Mouse (Mus musculus) MEL (cell line): ENCODE data around the gene Trpm4. TPM values are rescaled to one million over a fixed set of nuclear protein-coding genes. Genes with fewer than 3 reads are reported as not detected.

ENCODE experiments used
- DNase-seq: peaks from one replicate; pipeline ENCODE4 v3.0.0; 2011; ENCODE audit warnings: low read depth, low spot score
- H3K27ac ChIP-seq: 2 replicates; pipeline ENCODE4 v1.5.1; 2012; ENCODE audit warnings: low read depth, mild to moderate bottlenecking, control low read depth, low read length, moderate library complexity; ENCODE audit not compliant: control insufficient read depth
- H3K27me3 ChIP-seq, 2 experiments: fragments of 150-350 bp in 1 of 2; sonication (generic) in 1 of 2; 2 replicates each; pipeline ENCODE4 v1.6.1; 2012; ENCODE audit warnings: low read length in 2 of 2, mild to moderate bottlenecking in 2 of 2, improper control_type of control experiment in 1 of 2, moderate library complexity in 1 of 2; ENCODE audit not compliant: insufficient read depth in 2 of 2, control insufficient read depth in 1 of 2
- H3K36me3 ChIP-seq, 2 experiments: 2 replicates each; pipeline ENCODE4 v1.6.1; 2012 to 2014; ENCODE audit warnings: low read length in 2 of 2, improper control_type of control experiment in 1 of 2, inconsistent platforms in 1 of 2, mild to moderate bottlenecking in 1 of 2; ENCODE audit not compliant: insufficient read depth in 2 of 2, control insufficient read depth in 1 of 2
- H3K4me1 ChIP-seq, 2 experiments: fragments of 150-350 bp in 1 of 2; sonication (generic) in 1 of 2; 2 replicates each; pipeline ENCODE4 v1.6.1; 2012; ENCODE audit warnings: low read length in 2 of 2, improper control_type of control experiment in 1 of 2, mild to moderate bottlenecking in 1 of 2; ENCODE audit not compliant: insufficient read depth in 2 of 2, control insufficient read depth in 1 of 2
- H3K4me3 ChIP-seq, 2 experiments: fragments of 150-350 bp in 1 of 2; sonication (generic) in 1 of 2; 2 replicates each; pipeline ENCODE4 v1.5.1; 2012; ENCODE audit warnings: low read depth in 2 of 2, low read length in 2 of 2, mild to moderate bottlenecking in 2 of 2, moderate library complexity in 2 of 2, control low read depth in 1 of 2, improper control_type of control experiment in 1 of 2; ENCODE audit not compliant: control insufficient read depth in 1 of 2, insufficient read depth in 1 of 2
- H3K79me2 ChIP-seq: 2 replicates; pipeline ENCODE4 v1.6.1; 2012; ENCODE audit warnings: mild to moderate bottlenecking, low read length, moderate library complexity; ENCODE audit not compliant: control insufficient read depth, poor library complexity, insufficient read depth
- H3K9ac ChIP-seq: 2 replicates; pipeline ENCODE4 v1.6.1; 2012; ENCODE audit warnings: low read depth, mild to moderate bottlenecking, control low read depth, low read length, moderate library complexity; ENCODE audit not compliant: control insufficient read depth, poor library complexity, severe bottlenecking
- H3K9me3 ChIP-seq: fragments of 150-350 bp; sonication (generic); replicated peaks from 2 replicates; pipeline ENCODE4 v1.6.1; 2012; ENCODE audit warnings: mild to moderate bottlenecking, low read length, improper control_type of control experiment, moderate library complexity; ENCODE audit not compliant: insufficient read depth
- BHLHE40 ChIP-seq: IDR thresholded peaks from 2 replicates; pipeline ENCODE4 v1.6.1; 2012; ENCODE audit warnings: low read depth, mild to moderate bottlenecking, inconsistent platforms, low read length, improper control_type of control experiment, borderline replicate concordance
- CHD1 ChIP-seq: IDR thresholded peaks from 2 replicates; pipeline ENCODE4 v1.6.1; 2012; ENCODE audit warnings: low read depth, mild to moderate bottlenecking, inconsistent platforms, low read length, improper control_type of control experiment
- CHD2 ChIP-seq: IDR thresholded peaks from 2 replicates; pipeline ENCODE4 v1.6.1; 2011; ENCODE audit warnings: low read length, improper control_type of control experiment
- CTCF ChIP-seq, 3 experiments: IDR thresholded peaks in 2 of 3; conservative IDR thresholded peaks in 1 of 3; 2 replicates each; pipeline ENCODE4 v1.5.1; 2011 to 2012; ENCODE audit warnings: low read length in 3 of 3, low read depth in 2 of 3, mild to moderate bottlenecking in 2 of 3, improper control_type of control experiment in 1 of 3, inconsistent platforms in 1 of 3, mixed read lengths in 1 of 3, moderate library complexity in 1 of 3; ENCODE audit not compliant: control insufficient read depth in 1 of 3, insufficient read depth in 1 of 3, poor library complexity in 1 of 3, severe bottlenecking in 1 of 3
- E2F4 ChIP-seq: IDR thresholded peaks from 2 replicates; pipeline ENCODE4 v1.6.1; 2011; ENCODE audit warnings: low read depth, low read length, improper control_type of control experiment, borderline replicate concordance
- ELF1 ChIP-seq: IDR thresholded peaks from 2 replicates; pipeline ENCODE4 v1.6.1; 2014; ENCODE audit warnings: low read depth, mild to moderate bottlenecking, inconsistent platforms, low read length, improper control_type of control experiment, moderate library complexity
- EP300 ChIP-seq, 2 experiments: IDR thresholded peaks; 2 replicates each; pipeline ENCODE4 v1.6.1; 2011; ENCODE audit warnings: improper control_type of control experiment in 2 of 2, low read length in 2 of 2, low read depth in 1 of 2, mild to moderate bottlenecking in 1 of 2
- ETS1 ChIP-seq: IDR thresholded peaks from 2 replicates; pipeline ENCODE4 v1.6.1; 2012; ENCODE audit warnings: low read depth, mild to moderate bottlenecking, inconsistent platforms, low read length, improper control_type of control experiment, moderate library complexity
- GABPA ChIP-seq: IDR thresholded peaks from 2 replicates; pipeline ENCODE4 v1.6.1; 2012; ENCODE audit warnings: low read depth, mild to moderate bottlenecking, inconsistent platforms, low read length, improper control_type of control experiment, moderate library complexity
- GATA1 ChIP-seq: IDR thresholded peaks from 2 replicates; pipeline ENCODE4 v1.6.1; 2011; ENCODE audit warnings: low read depth, low read length, improper control_type of control experiment
- HCFC1 ChIP-seq: IDR thresholded peaks from 2 replicates; pipeline ENCODE4 v1.6.1; 2012; ENCODE audit warnings: low read depth, mild to moderate bottlenecking, inconsistent platforms, low read length, improper control_type of control experiment, moderate library complexity
- JUND ChIP-seq: IDR thresholded peaks from 2 replicates; pipeline ENCODE4 v1.6.1; 2011; ENCODE audit warnings: low read depth, mild to moderate bottlenecking, improper control_type of control experiment, low read length
- KAT2A ChIP-seq: conservative IDR thresholded peaks from 2 replicates; pipeline ENCODE4 v1.6.1; 2012; ENCODE audit warnings: low read depth, low read length, improper control_type of control experiment, inconsistent platforms
- MAX ChIP-seq: IDR thresholded peaks from 2 replicates; pipeline ENCODE4 v1.6.1; 2011; ENCODE audit warnings: low read length, improper control_type of control experiment
- MAZ ChIP-seq: IDR thresholded peaks from 2 replicates; pipeline ENCODE4 v1.6.1; 2012; ENCODE audit warnings: low read depth, mild to moderate bottlenecking, inconsistent platforms, low read length, improper control_type of control experiment
- MEF2A ChIP-seq: IDR thresholded peaks from 2 replicates; pipeline ENCODE4 v1.6.1; 2014; ENCODE audit warnings: low read depth, mild to moderate bottlenecking, inconsistent platforms, low read length, improper control_type of control experiment; ENCODE audit not compliant: poor library complexity, insufficient replicate concordance, severe bottlenecking; ENCODE audit errors: extremely low read depth
- MXI1 ChIP-seq: IDR thresholded peaks from 2 replicates; pipeline ENCODE4 v1.6.1; 2011; ENCODE audit warnings: mild to moderate bottlenecking, low read depth, low read length, improper control_type of control experiment
- MYC ChIP-seq: IDR thresholded peaks from 2 replicates; pipeline ENCODE4 v1.6.1; 2011; ENCODE audit warnings: low read depth, mild to moderate bottlenecking, low read length, improper control_type of control experiment, moderate library complexity
- NELFE ChIP-seq: IDR thresholded peaks from 2 replicates; pipeline ENCODE4 v1.6.1; 2011; ENCODE audit warnings: low read depth, low read length, improper control_type of control experiment
- POLR2A ChIP-seq, 2 experiments: IDR thresholded peaks; 2 replicates each; pipeline ENCODE4 v1.6.1; 2011 to 2012; ENCODE audit warnings: low read length in 2 of 2, mild to moderate bottlenecking in 2 of 2, control low read depth in 1 of 2, improper control_type of control experiment in 1 of 2, low read depth in 1 of 2, moderate library complexity in 1 of 2; ENCODE audit not compliant: control insufficient read depth in 1 of 2, insufficient read depth in 1 of 2, poor library complexity in 1 of 2
- POLR2AphosphoS2 ChIP-seq: IDR thresholded peaks from 2 replicates; pipeline ENCODE4 v1.6.1; 2011; ENCODE audit warnings: low read length, improper control_type of control experiment
- POLR2AphosphoS5 ChIP-seq: IDR thresholded peaks from 2 replicates; pipeline ENCODE4 v1.6.1; 2012; ENCODE audit warnings: low read depth, borderline replicate concordance, mild to moderate bottlenecking, inconsistent platforms, low read length, moderate library complexity, mixed read lengths
- RCOR1 ChIP-seq: IDR thresholded peaks from 2 replicates; pipeline ENCODE4 v1.6.1; 2012; ENCODE audit warnings: low read depth, mild to moderate bottlenecking, inconsistent platforms, low read length, improper control_type of control experiment
- SIN3A ChIP-seq: IDR thresholded peaks from 2 replicates; pipeline ENCODE4 v1.6.1; 2012; ENCODE audit warnings: low read length, improper control_type of control experiment, inconsistent platforms
- SMC3 ChIP-seq: IDR thresholded peaks from 2 replicates; pipeline ENCODE4 v1.6.1; 2011; ENCODE audit warnings: low read depth, low read length, improper control_type of control experiment
- TAL1 ChIP-seq: IDR thresholded peaks from 2 replicates; pipeline ENCODE4 v1.6.1; 2012; ENCODE audit warnings: mild to moderate bottlenecking, inconsistent platforms, low read length, moderate library complexity, mixed read lengths
- TBP ChIP-seq: IDR thresholded peaks from 2 replicates; pipeline ENCODE4 v1.8.0; 2011; ENCODE audit warnings: low read depth, low read length, improper control_type of control experiment
- TCF12 ChIP-seq: IDR thresholded peaks from 2 replicates; pipeline ENCODE4 v1.6.1; 2014; ENCODE audit warnings: low read depth, mild to moderate bottlenecking, inconsistent platforms, low read length, improper control_type of control experiment, moderate library complexity
- UBTF ChIP-seq: IDR thresholded peaks from 2 replicates; pipeline ENCODE4 v1.6.1; 2012; ENCODE audit warnings: low read depth, mild to moderate bottlenecking, inconsistent platforms, low read length, improper control_type of control experiment, moderate library complexity, borderline replicate concordance; ENCODE audit not compliant: insufficient read depth
- USF1 ChIP-seq: IDR thresholded peaks from 2 replicates; pipeline ENCODE4 v1.6.1; 2014; ENCODE audit warnings: low read depth, mild to moderate bottlenecking, inconsistent platforms, low read length, improper control_type of control experiment, moderate library complexity
- USF2 ChIP-seq, 2 experiments: IDR thresholded peaks; 2 replicates each; pipeline ENCODE4 v1.6.1; 2011 to 2012; ENCODE audit warnings: improper control_type of control experiment in 2 of 2, low read length in 2 of 2, borderline replicate concordance in 1 of 2, inconsistent platforms in 1 of 2, low read depth in 1 of 2, mild to moderate bottlenecking in 1 of 2; ENCODE audit not compliant: insufficient read depth in 1 of 2
- ZC3H11A ChIP-seq: IDR thresholded peaks from 2 replicates; pipeline ENCODE4 v1.6.1; 2012; ENCODE audit warnings: low read depth, mild to moderate bottlenecking, inconsistent platforms, low read length, improper control_type of control experiment
- ZKSCAN1 ChIP-seq: IDR thresholded peaks from 2 replicates; pipeline ENCODE4 v1.6.1; 2012; ENCODE audit warnings: low read depth, mild to moderate bottlenecking, inconsistent platforms, low read length, improper control_type of control experiment, moderate library complexity
- ZMIZ1 ChIP-seq: IDR thresholded peaks from 2 replicates; pipeline ENCODE4 v1.6.1; 2012; ENCODE audit warnings: low read depth, mild to moderate bottlenecking, inconsistent platforms, low read length, improper control_type of control experiment, moderate library complexity
- ZNF384 ChIP-seq: IDR thresholded peaks from 2 replicates; pipeline ENCODE4 v1.6.1; 2012; ENCODE audit warnings: low read depth, mild to moderate bottlenecking, inconsistent platforms, low read length, improper control_type of control experiment
- polyA plus RNA-seq, 2 experiments: library from polyadenylated mRNA; stranded (reverse) in 1 of 2; unstranded in 1 of 2; fragments of >175 nt in 1 of 2; fragments of >200 nt in 1 of 2; gene quantifications; 2 replicates each; pipeline versions ENCODE4 v1.2.1 to v1.2.4; 2012; ENCODE audit warnings: low replicate concordance in 2 of 2, low read depth in 1 of 2; ENCODE audit not compliant: insufficient read length in 2 of 2, insufficient read depth in 1 of 2, missing spikeins in 1 of 2
- total RNA-seq: library from RNA; depleted of rRNA; stranded (reverse); fragments of 300-350 nt; gene quantifications from 2 replicates; pipeline ENCODE4 v1.2.3, GENCODE M21; 2012

The Trpm4 gene
- total and polyA plus RNA-seq, 3 experiments: 4.8 to 6.9 TPM; not detected in 1

- no peaks in the 10 kb centered on the region for H3K9me3 ChIP-seq
- no peaks in the 10 kb centered on the region; the same call in 1 of the 2 replicates for H3K79me2 ChIP-seq
- H3K27ac ChIP-seq: peak within 1 kb of the TSS; percentile 50
- H3K4me3 ChIP-seq: peak within 1 kb of the TSS; percentile 25 to 57; a peak in 3 of 4 replicates
- peaks cover 12 to 18% of the 10 kb centered on the region in 2 experiments for H3K36me3 ChIP-seq
- H3K4me1 ChIP-seq: peaks cover 6 to 24% of the 10 kb centered on the region in 2 experiments
- peak; percentile 96 for DNase-seq
- H3K27me3 ChIP-seq: no peaks in the 10 kb centered on the region
- no peak within 1 kb of the TSS; the same call in 1 of the 2 replicates for H3K9ac ChIP-seq
- TF ChIP-seq MAZ (peak; percentile 52; the same call in 1 of the 2 replicates), MEF2A (no peak), MYC (peak; percentile 25; the same call in 1 of the 2 replicates), MAX (no peak), NELFE (peak; percentile 29; the same call in 1 of the 2 replicates), TCF12 (peak; percentile 26; the same call in 1 of the 2 replicates), CHD1 (no peak), ZC3H11A (no peak), JUND (no peak), ZNF384 (no peak), ZKSCAN1 (no peak), UBTF (no peak), POLR2AphosphoS2 (peak; percentile 89), USF1 (no peak), CTCF (IDR thresholded peaks at IDR 0.05 in 2 of 3, conservative IDR thresholded peaks at IDR 0.05 in 1 of 3; ENCODE audit: control insufficient read depth in 1 of 3, insufficient read depth in 1 of 3, low read depth in 2 of 3, low read length in 3 of 3, poor library complexity in 1 of 3, severe bottlenecking in 1 of 3) (peak in 1 of 3 experiments; percentile 4; a peak in 1 of 6 replicates), CHD2 (0 out of 2 replicates have a peak, but pooled peaks have one; percentile 13), TBP (no peak), GATA1 (peak; percentile 54; the same call in 1 of the 2 replicates), MXI1 (peak; percentile 43; the same call in 1 of the 2 replicates), TAL1 (no peak), GABPA (no peak), USF2 (IDR thresholded peaks at IDR 0.05; ENCODE audit: borderline replicate concordance in 1 of 2, insufficient read depth in 1 of 2, low read depth in 1 of 2, low read length in 2 of 2) (no peak), SIN3A (peak; percentile 65; the same call in 1 of the 2 replicates), ELF1 (peak; percentile 53; the same call in 1 of the 2 replicates), E2F4 (no peak), EP300 (IDR thresholded peaks at IDR 0.05; ENCODE audit: low read depth in 1 of 2, low read length in 2 of 2) (peak in 1 of 2 experiments; percentile 46; a peak in 2 of 4 replicates), ETS1 (no peak), BHLHE40 (no peak), HCFC1 (peak; percentile 56; the same call in 1 of the 2 replicates), POLR2AphosphoS5 (no peak), SMC3 (0 out of 2 replicates have a peak, but pooled peaks have one; percentile 1), ZMIZ1 (no peak), RCOR1 (no peak), POLR2A (IDR thresholded peaks at IDR 0.05; ENCODE audit: control insufficient read depth in 1 of 2, insufficient read depth in 1 of 2, low read depth in 1 of 2, low read length in 2 of 2, poor library complexity in 1 of 2) (peak; percentile 37 to 46; a peak in 3 of 4 replicates), KAT2A (no peak)
These were observed 37.1 kb upstream of the Trpm4 start, which contains the start of gene Lin7b for GRCm38 (mm10) chr7:45370475-45371311. Gene Lin7b, minus strand, starts transcription at chr7:45370583.
